Mouse (Mus musculus) liver, embryonic 14.5 days (tissue): ENCODE results near the gene Vmn1r180. TPM values are rescaled to one million over a fixed set of nuclear protein-coding genes. Genes with fewer than 3 reads are reported as not detected.
"Not testable (repeated sequence)": the region's sequence is repeated elsewhere in the genome, so short reads cannot be mapped to it uniquely, and the experiment has no call there.

Experiments
- ATAC-seq: fragments of 200-750 bp; cut with Nextera tagmentation; 2 replicates; pipeline ENCODE4 v1.8.0; 2017; ENCODE audit warnings: moderate number of reproducible peaks, mild to moderate bottlenecking, moderate library complexity; ENCODE audit not compliant: insufficient read depth
- DNase-seq, 3 experiments: peaks; one replicate each; pipeline ENCODE4 v3.0.0-alpha.2; 2012 to 2013; ENCODE audit warnings: low read depth in 3 of 3, low spot score in 3 of 3
- H3K27ac ChIP-seq: fragments of 300-500 bp; sonication (generic); 2 replicates; pipeline ENCODE4 v1.5.1; 2014; ENCODE audit warnings: moderate library complexity, mild to moderate bottlenecking, control low read depth, inconsistent platforms
- H3K27me3 ChIP-seq: fragments of 300-500 bp; sonication (generic); 2 replicates; pipeline ENCODE4 v1.6.1; 2014; ENCODE audit warnings: mild to moderate bottlenecking, low read length, moderate library complexity; ENCODE audit not compliant: control insufficient read depth, insufficient read depth
- H3K36me3 ChIP-seq: fragments of 300-500 bp; sonication (generic); replicated peaks from 2 replicates; pipeline ENCODE4 v1.6.1; 2014; ENCODE audit warnings: low read depth; ENCODE audit not compliant: control insufficient read depth, insufficient read depth
- H3K4me1 ChIP-seq, 2 experiments: fragments of 200-500 bp in 1 of 2; fragments of 300-500 bp in 1 of 2; sonication (generic) in 1 of 2; replicated peaks; 2 replicates each; pipeline ENCODE4 v1.6.1; 2012 to 2014; ENCODE audit warnings: antibody characterized with exemption in 1 of 2, inconsistent platforms in 1 of 2, low read length in 1 of 2; ENCODE audit not compliant: control insufficient read depth in 2 of 2, insufficient read depth in 2 of 2
- H3K4me2 ChIP-seq: fragments of 300-500 bp; sonication (generic); 2 replicates; pipeline ENCODE4 v1.6.1; 2014; ENCODE audit warnings: low read depth, mild to moderate bottlenecking, control low read depth, moderate library complexity
- H3K4me3 ChIP-seq, 2 experiments: fragments of 200-500 bp in 1 of 2; fragments of 300-500 bp in 1 of 2; sonication (generic) in 1 of 2; 2 replicates each; pipeline ENCODE4 v1.5.1; 2012 to 2014; ENCODE audit warnings: low read depth in 2 of 2, low read length in 2 of 2, mild to moderate bottlenecking in 2 of 2, control low read depth in 1 of 2, inconsistent platforms in 1 of 2, moderate library complexity in 1 of 2; ENCODE audit not compliant: insufficient read depth in 1 of 2
- H3K9ac ChIP-seq: fragments of 300-500 bp; sonication (generic); replicated peaks from 2 replicates; pipeline ENCODE4 v1.6.1; 2014; ENCODE audit warnings: mild to moderate bottlenecking, control low read depth, moderate library complexity
- H3K9me3 ChIP-seq: fragments of 300-500 bp; sonication (generic); 2 replicates; pipeline ENCODE4 v1.6.1; 2016; ENCODE audit warnings: low read length, mixed read lengths; ENCODE audit not compliant: control insufficient read depth
- CTCF ChIP-seq: IDR thresholded peaks from 2 replicates; pipeline ENCODE4 v1.5.1; 2016; ENCODE audit warnings: antibody characterized with exemption, low read depth, control low read depth
- EP300 ChIP-seq: IDR thresholded peaks from 2 replicates; pipeline ENCODE4 v1.6.1; 2016; ENCODE audit warnings: antibody characterized with exemption, low read depth
- WGBS: fragments of 180-500 bp; shearing (Covaris S2); extraction: QIAGEN DNeasy Blood & Tissue Kit; methylation state at CpG from one replicate; pipeline ENCODE4 v1.1.7; 2014; ENCODE audit not compliant: insufficient replicate concordance; 5-methylcytosine and 5-hydroxymethylcytosine counted together
- polyA plus RNA-seq, 2 experiments: library from polyadenylated mRNA; depleted of rRNA in 1 of 2; stranded (reverse) in 1 of 2; unstranded in 1 of 2; fragments of >200 nt; fragmentation: Nextera tagmentation in 1 of 2; extraction: Ambion mirVana in 1 of 2; gene quantifications; 2 replicates each; pipeline versions ENCODE4 v1.2.1 to v1.2.3; 2012 to 2014

Vmn1r180 gene
- not detected in 2 replicates for polyA plus RNA-seq (2012; rRNA removed)
- polyA plus RNA-seq (2014; fragmentation: Nextera tagmentation; extraction: Ambion mirVana): not detected in 2 replicates

DNA sequence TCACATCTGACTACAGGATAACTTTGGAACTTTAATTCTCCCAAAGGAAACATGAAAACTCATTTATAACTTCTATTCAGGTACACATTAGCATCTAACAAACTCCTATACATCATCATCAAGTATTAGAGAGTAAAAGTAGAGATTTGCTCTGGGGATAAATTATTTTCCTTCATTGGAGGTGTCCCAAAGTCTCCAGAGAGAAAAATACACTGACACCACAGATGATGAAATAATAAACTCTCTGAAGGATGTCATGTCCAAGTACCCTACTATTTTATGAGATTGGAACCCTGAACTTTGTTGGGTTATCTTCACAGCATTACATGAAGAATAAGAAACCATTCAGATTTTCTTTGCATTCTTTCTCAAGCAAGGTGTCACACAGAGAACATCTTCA, at the start of gene Vmn1r180:
Vmn1r180 (plus strand) TSS at position 301 of the 400 bp plus-strand sequence.
- Histone ChIP-seq H3K9me3 (no peaks in the 10 kb centered on the region), H3K4me1 (no peaks in the 10 kb centered on the region), H3K27ac (no peak within 1 kb of the TSS), H3K9ac (no peak within 1 kb of the TSS), H3K27me3 (no peaks in the 10 kb centered on the region), H3K36me3 (no peaks in the 10 kb centered on the region), H3K4me2 (no peak within 1 kb of the TSS), H3K4me3 (no peak within 1 kb of the TSS)
- TF ChIP-seq CTCF (no peak), EP300 (no peak)
- no peak for ATAC-seq
- no peak for DNase-seq

DNA sequence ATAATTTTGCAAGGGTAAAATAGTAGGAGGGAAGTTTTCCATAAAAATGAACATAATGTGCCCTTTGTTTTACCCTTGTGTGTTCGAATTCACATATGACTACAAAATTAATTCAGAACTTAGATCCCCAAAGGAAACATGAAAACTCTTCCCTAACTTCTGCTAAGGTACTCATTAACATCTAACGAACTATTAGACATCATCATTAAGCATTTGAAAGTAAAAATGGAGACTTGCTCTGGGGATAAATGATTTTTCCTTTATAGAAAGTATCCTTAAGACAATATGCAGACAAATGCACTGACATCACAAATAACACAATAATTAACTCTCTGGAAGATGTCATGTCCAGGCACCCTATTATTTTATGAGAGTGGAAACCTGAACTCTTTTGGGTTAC, 23.8 kb upstream of the Vmn1r180 start, which contains the start of gene Vmn1r179:
Vmn1r179 (plus strand) TSS at position 301 of the 400 bp plus-strand sequence.
- ATAC-seq (no peak), DNase-seq (no peak)
- WGBS: 16% methylated on average over 2 of the region's 2 CpGs
- no peaks in the 10 kb centered on the region for H3K27me3 ChIP-seq
- H3K4me3 ChIP-seq: no peak within 1 kb of the TSS
- no peak within 1 kb of the TSS for H3K9ac ChIP-seq
- no peaks in the 10 kb centered on the region for H3K9me3 ChIP-seq
- no peak within 1 kb of the TSS for H3K27ac ChIP-seq
- H3K4me2 ChIP-seq: no peak within 1 kb of the TSS
- no peaks in the 10 kb centered on the region for H3K4me1 ChIP-seq
- no peak for TF ChIP-seq CTCF
- no peak for TF ChIP-seq EP300
- H3K36me3 ChIP-seq: no peaks in the 10 kb centered on the region

DNA sequence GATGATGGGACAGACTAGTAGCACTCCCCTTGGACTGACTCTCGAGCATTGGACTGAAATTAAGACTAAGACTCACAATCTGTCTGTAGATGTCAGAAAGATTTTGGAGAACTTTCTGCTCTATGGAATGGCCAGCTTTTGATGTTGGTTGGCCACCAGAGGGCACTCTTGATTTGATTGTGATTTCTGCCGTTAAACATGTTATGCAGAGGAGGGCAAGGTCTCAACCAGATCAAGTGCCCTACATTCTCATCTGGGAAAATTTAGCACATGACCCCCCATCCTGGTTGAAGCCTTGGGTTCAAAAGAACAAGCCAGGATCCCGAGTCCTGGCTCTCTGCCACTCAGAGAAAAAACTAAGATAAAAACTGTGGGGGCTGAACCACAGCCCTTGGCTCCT, 17.6 kb downstream of the Vmn1r180 start:
- not testable (repeated sequence) for H3K4me3 ChIP-seq, H3K36me3 ChIP-seq, H3K9ac ChIP-seq, H3K4me2 ChIP-seq, H3K9me3 ChIP-seq, H3K27me3 ChIP-seq, DNase-seq, H3K27ac ChIP-seq, H3K4me1 ChIP-seq, ATAC-seq
- 18% methylated on average over 3 of the region's 3 CpGs for WGBS

DNA sequence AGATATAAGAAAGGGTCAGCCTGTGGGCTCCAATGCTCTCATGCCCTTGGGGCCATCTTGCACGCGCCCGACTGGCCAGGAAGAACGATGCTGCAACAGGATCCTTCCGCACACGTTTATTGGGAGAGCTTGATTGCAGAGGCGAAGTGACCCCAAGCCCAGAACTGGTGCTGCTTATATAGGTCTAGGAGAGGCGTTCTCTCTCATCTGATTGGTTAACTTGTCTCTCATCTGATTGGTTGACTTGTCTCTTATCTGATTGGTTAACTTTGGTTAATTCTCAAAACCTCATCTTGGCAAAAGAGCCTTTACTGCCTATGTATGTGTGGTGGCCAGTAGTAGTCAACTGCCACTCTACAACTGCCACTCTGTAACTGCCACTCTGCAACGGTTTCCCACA, 23.9 kb downstream of the Vmn1r180 start, which contains the start of gene Vmn1r181:
Vmn1r181 (plus strand) TSS at position 301 of the 400 bp plus-strand sequence.
- not testable (repeated sequence) for H3K9me3 ChIP-seq, H3K4me1 ChIP-seq, H3K36me3 ChIP-seq, H3K4me2 ChIP-seq, ATAC-seq, H3K9ac ChIP-seq, DNase-seq, H3K4me3 ChIP-seq, H3K27me3 ChIP-seq, H3K27ac ChIP-seq
- 63% methylated on average over 9 of the region's 9 CpGs for WGBS

DNA sequence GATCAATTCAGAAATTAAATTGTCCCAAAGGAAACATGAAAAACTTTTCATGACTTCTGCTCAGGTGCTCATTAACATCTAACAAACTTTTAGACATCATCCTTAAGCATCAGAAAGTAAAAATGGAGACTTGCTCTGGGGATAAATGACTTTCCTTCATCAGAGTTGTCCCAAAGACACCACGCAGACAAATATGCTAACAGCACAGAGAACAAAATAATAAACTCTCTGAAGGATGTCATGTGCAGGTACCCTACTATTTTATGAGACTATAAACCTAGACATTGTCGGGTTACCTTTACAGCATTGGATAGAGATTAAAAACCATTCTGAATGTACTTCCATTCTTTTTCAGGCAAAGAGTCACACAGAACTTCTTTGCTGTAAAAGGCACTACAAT, 51.0 kb downstream of the Vmn1r180 start, which contains the start of gene V1rd19:
V1rd19 (plus strand) TSS at position 301 of the 400 bp plus-strand sequence.
- no peaks in the 10 kb centered on the region for H3K36me3 ChIP-seq
- no peaks in the 10 kb centered on the region for H3K9me3 ChIP-seq
- no peaks in the 10 kb centered on the region for H3K27me3 ChIP-seq
- H3K4me2 ChIP-seq: no peak within 1 kb of the TSS
- TF ChIP-seq CTCF: no peak
- TF ChIP-seq EP300: no peak
- no peak within 1 kb of the TSS for H3K4me3 ChIP-seq
- ATAC-seq (no peak), DNase-seq (no peak)
- WGBS: 45% methylated on average over 2 of the region's 2 CpGs
- H3K27ac ChIP-seq: no peak within 1 kb of the TSS
- H3K9ac ChIP-seq: no peak within 1 kb of the TSS
- no peaks in the 10 kb centered on the region for H3K4me1 ChIP-seq

Other genes with a start within 250 kb of the Vmn1r180 start
- gene Vmn1r173, start 249.9 kb upstream of the Vmn1r180 start, polyA plus RNA-seq (2012; rRNA removed): not detected in 2 replicates
- gene Vmn1r173, start 249.9 kb upstream of the Vmn1r180 start, polyA plus RNA-seq (2014; fragmentation: Nextera tagmentation; extraction: Ambion mirVana): not detected in 2 replicates
- gene Vmn1r174, start 198.4 kb upstream of the Vmn1r180 start, polyA plus RNA-seq (2012; rRNA removed): not detected in 2 replicates
- gene Vmn1r174, start 198.4 kb upstream of the Vmn1r180 start, polyA plus RNA-seq (2014; fragmentation: Nextera tagmentation; extraction: Ambion mirVana): not detected in 2 replicates
- gene Vmn1r175, start 140.0 kb upstream of the Vmn1r180 start, polyA plus RNA-seq (2012; rRNA removed): not detected in 2 replicates
- not detected in 2 replicates for gene Vmn1r175, start 140.0 kb upstream of the Vmn1r180 start, polyA plus RNA-seq (2014; fragmentation: Nextera tagmentation; extraction: Ambion mirVana)
- not detected in 2 replicates for gene Vmn1r176, start 113.3 kb upstream of the Vmn1r180 start, polyA plus RNA-seq (2012; rRNA removed)
- gene Vmn1r176, start 113.3 kb upstream of the Vmn1r180 start, polyA plus RNA-seq (2014; fragmentation: Nextera tagmentation; extraction: Ambion mirVana): not detected in 2 replicates
- gene Vmn1r177, start 84.2 kb upstream of the Vmn1r180 start, polyA plus RNA-seq (2012; rRNA removed): not detected in 2 replicates
- gene Vmn1r177, start 84.2 kb upstream of the Vmn1r180 start, polyA plus RNA-seq (2014; fragmentation: Nextera tagmentation; extraction: Ambion mirVana): not detected in 2 replicates
- not detected in 2 replicates for gene Vmn1r178, start 58.6 kb upstream of the Vmn1r180 start, polyA plus RNA-seq (2012; rRNA removed)
- not detected in 2 replicates for gene Vmn1r178, start 58.6 kb upstream of the Vmn1r180 start, polyA plus RNA-seq (2014; fragmentation: Nextera tagmentation; extraction: Ambion mirVana)
- not detected in 2 replicates for gene Vmn1r179, start 23.7 kb upstream of the Vmn1r180 start, polyA plus RNA-seq (2012; rRNA removed)
- not detected in 2 replicates for gene Vmn1r179, start 23.7 kb upstream of the Vmn1r180 start, polyA plus RNA-seq (2014; fragmentation: Nextera tagmentation; extraction: Ambion mirVana)
- gene Vmn1r181, start 24.0 kb downstream of the Vmn1r180 start, polyA plus RNA-seq (2012; rRNA removed): not detected in 2 replicates
- gene Vmn1r181, start 24.0 kb downstream of the Vmn1r180 start, polyA plus RNA-seq (2014; fragmentation: Nextera tagmentation; extraction: Ambion mirVana): not detected in 2 replicates
- gene V1rd19, start 51.1 kb downstream of the Vmn1r180 start, polyA plus RNA-seq (2012; rRNA removed): not detected in 2 replicates
- gene V1rd19, start 51.1 kb downstream of the Vmn1r180 start, polyA plus RNA-seq (2014; fragmentation: Nextera tagmentation; extraction: Ambion mirVana): not detected in 2 replicates
- gene Vmn1r183, start 102.6 kb downstream of the Vmn1r180 start, polyA plus RNA-seq (2012; rRNA removed): not detected in 2 replicates
- not detected in 2 replicates for gene Vmn1r183, start 102.6 kb downstream of the Vmn1r180 start, polyA plus RNA-seq (2014; fragmentation: Nextera tagmentation; extraction: Ambion mirVana)
- 7.7 and 9.3 TPM in 2 replicates for gene Zfp180, start 131.3 kb downstream of the Vmn1r180 start, polyA plus RNA-seq (2012; rRNA removed)
- 8.6 and 10.2 TPM in 2 replicates for gene Zfp180, start 131.3 kb downstream of the Vmn1r180 start, polyA plus RNA-seq (2014; fragmentation: Nextera tagmentation; extraction: Ambion mirVana)
- gene Zfp112, start 161.7 kb downstream of the Vmn1r180 start, polyA plus RNA-seq (2012; rRNA removed): 0.28 and 0.36 TPM in 2 replicates
- 0.22 and 0.29 TPM in 2 replicates for gene Zfp112, start 161.7 kb downstream of the Vmn1r180 start, polyA plus RNA-seq (2014; fragmentation: Nextera tagmentation; extraction: Ambion mirVana)
- 1.6 and 2.2 TPM in 2 replicates for gene Zfp235, start 183.5 kb downstream of the Vmn1r180 start, polyA plus RNA-seq (2012; rRNA removed)
- 2.9 and 3.8 TPM in 2 replicates for gene Zfp235, start 183.5 kb downstream of the Vmn1r180 start, polyA plus RNA-seq (2014; fragmentation: Nextera tagmentation; extraction: Ambion mirVana)
- 0.14 and 0.17 TPM in 2 replicates for gene Zfp114, start 224.4 kb downstream of the Vmn1r180 start, polyA plus RNA-seq (2012; rRNA removed)
- gene Zfp114, start 224.4 kb downstream of the Vmn1r180 start, polyA plus RNA-seq (2014; fragmentation: Nextera tagmentation; extraction: Ambion mirVana): 0.24 and 0.56 TPM in 2 replicates